Mouse (Mus musculus) embryonic facial prominence, embryonic 10.5 days (tissue): ENCODE measurements around the gene Cd9. TPM values are rescaled to one million over a fixed set of nuclear protein-coding genes. Genes with fewer than 3 reads are reported as not detected.
"Not testable (repeated sequence)": the region's sequence is repeated elsewhere in the genome, so short reads cannot be mapped to it uniquely, and the experiment has no call there.

Experiments used
- DNase-seq: peaks from one replicate; pipeline ENCODE4 v3.0.0-alpha.2; 2017; ENCODE audit warnings: low spot score
- H3K27ac ChIP-seq: fragments of 300-500 bp; sonication (generic); replicated peaks from 2 replicates; pipeline ENCODE4 v1.5.1; 2016; ENCODE audit warnings: mild to moderate bottlenecking
- H3K27me3 ChIP-seq: fragments of 300-500 bp; sonication (generic); replicated peaks from 2 replicates; pipeline ENCODE4 v1.6.1; 2016; ENCODE audit warnings: low read depth, mild to moderate bottlenecking; ENCODE audit not compliant: poor library complexity, severe bottlenecking
- H3K36me3 ChIP-seq: fragments of 300-500 bp; sonication (generic); replicated peaks from 2 replicates; pipeline ENCODE4 v1.6.1; 2016; ENCODE audit warnings: mild to moderate bottlenecking, moderate library complexity
- H3K4me1 ChIP-seq: fragments of 300-500 bp; sonication (generic); 2 replicates; pipeline ENCODE4 v1.6.1; 2016
- H3K4me3 ChIP-seq: fragments of 300-500 bp; sonication (generic); 2 replicates; pipeline ENCODE4 v1.5.1; 2016; ENCODE audit warnings: mild to moderate bottlenecking, moderate library complexity
- H3K9me3 ChIP-seq: fragments of 300-500 bp; sonication (generic); 2 replicates; pipeline ENCODE4 v1.6.1; 2016; ENCODE audit warnings: mild to moderate bottlenecking
- WGBS: fragments of 180-500 bp; shearing (Covaris S2); methylation state at CpG from one replicate; pipeline ENCODE4 v1.1.7; 2016; 5-methylcytosine and 5-hydroxymethylcytosine counted together
- polyA plus RNA-seq: library from polyadenylated mRNA; unstranded; fragments of >200 nt; fragmentation: Nextera tagmentation; extraction: Ambion mirVana; gene quantifications from 2 replicates; pipeline ENCODE4 v1.2.1, GENCODE M21; 2016

The Cd9 gene
- polyA plus RNA-seq, 1 experiment from 2014 or later = 36.2 TPM

DNA sequence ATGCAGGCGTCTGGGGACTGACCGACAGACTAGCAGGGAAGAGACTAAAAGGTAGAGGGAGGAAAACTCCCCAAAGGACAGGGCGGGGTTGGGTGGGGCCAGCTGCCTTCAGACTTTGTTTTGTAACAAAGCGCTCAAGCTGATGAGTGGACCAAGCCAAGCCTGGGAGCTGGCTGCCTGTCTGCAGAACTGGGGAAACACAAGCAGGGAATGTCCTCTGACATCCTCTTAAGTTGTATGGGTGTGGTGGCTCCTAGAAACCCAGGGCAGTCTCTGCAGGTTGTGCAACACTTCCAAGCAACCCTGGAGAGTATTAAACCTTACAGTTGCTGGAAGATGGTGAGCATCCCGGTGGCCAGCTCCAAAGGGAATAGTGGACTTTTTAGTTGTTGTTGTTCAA, 1.4 kb downstream of the Cd9 start:
- H3K27me3 ChIP-seq = peaks cover 61% of the 10 kb centered on the region

DNA sequence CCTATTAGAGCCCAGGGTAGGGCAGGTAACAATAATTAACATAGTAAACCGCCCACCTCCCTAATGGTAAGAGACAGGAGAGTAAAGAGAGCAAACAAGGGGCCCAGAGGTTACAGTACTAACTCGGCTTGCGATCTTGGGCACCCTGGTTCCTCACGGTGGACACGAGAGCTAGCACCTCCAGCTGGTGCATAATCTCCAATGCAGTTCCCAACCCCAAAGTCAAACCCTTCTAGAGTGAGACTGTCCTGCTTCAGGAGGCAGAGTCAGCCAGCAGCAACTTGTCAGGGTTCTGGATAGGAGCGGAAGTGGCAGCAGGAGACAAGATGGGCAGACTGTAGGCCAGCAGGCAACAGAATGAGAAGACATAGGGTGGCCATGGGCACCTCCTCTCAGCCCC, 1.9 kb downstream of the Cd9 start:
- H3K27me3 ChIP-seq = peaks cover 61% of the 10 kb centered on the region
- 0 out of 2 replicates have a peak overlapping the region, but pooled peaks have one; percentile 78 for H3K4me3 ChIP-seq
- peaks cover 28% of the 10 kb centered on the region for H3K4me1 ChIP-seq
- no peak for DNase-seq
- H3K9me3 ChIP-seq = no peaks in the 10 kb centered on the region
- no peak overlapping the region for H3K27ac ChIP-seq
- H3K36me3 ChIP-seq = no peaks in the 10 kb centered on the region
- WGBS = 88% methylated on average over 6 of the region's 6 CpGs

More for the DNA sequence above, 1.4 kb downstream of the Cd9 start:
- no peak overlapping the region for H3K27ac ChIP-seq
- H3K36me3 ChIP-seq = no peaks in the 10 kb centered on the region
- peak overlapping the region; percentile 78 for H3K4me3 ChIP-seq
- H3K9me3 ChIP-seq = no peaks in the 10 kb centered on the region
- peaks cover 31% of the 10 kb centered on the region for H3K4me1 ChIP-seq
- no peak for DNase-seq
- WGBS = 45% methylated on average over 5 of the region's 5 CpGs

DNA sequence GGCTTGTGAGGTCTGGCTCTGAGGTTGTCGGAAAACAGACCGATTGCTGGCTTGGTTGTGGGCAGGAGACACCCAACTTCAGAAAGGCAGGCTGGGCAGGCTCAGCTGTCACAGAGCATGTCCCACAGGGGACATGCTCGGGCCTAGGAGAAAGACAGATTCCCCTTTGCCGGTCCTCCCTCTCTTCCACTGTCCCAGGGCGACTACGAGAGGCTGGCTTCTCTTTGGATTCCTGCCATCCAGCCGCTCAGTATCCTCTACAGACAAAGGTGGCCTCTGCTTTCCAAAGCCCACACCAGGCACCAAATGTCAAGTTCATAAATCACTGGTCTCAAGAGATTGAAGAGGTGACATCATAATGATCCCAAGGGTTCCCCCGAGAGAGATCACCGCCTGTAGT, 2.6 kb downstream of the Cd9 start:
- Histone ChIP-seq H3K27ac (no peak overlapping the region), H3K27me3 (peaks cover 64% of the 10 kb centered on the region), H3K4me3 (no peak overlapping the region), H3K36me3 (no peaks in the 10 kb centered on the region), H3K4me1 (peaks cover 28% of the 10 kb centered on the region), H3K9me3 (no peaks in the 10 kb centered on the region)
- no peak for DNase-seq
- WGBS = 83% methylated on average over 9 of the region's 9 CpGs

DNA sequence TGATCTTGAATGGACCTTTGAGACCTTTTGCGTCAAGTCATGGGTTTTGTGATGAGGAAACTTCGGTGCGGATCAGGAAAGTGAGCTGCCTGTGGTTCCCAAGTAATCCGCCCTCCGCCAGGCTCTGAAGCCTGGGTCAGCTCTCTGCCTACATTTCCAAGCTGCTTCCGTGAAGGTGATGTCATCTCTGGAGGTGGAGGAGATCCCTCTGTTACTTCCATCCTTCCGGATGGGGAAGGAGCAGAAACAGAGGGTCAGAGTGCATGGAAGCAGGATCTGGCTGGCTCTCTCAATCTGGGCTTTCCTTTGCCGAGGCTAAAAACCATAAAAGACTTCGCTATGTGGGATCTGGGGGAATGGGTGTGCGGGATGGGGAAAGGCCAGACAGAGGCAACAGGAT, 3.2 kb downstream of the Cd9 start:
- peaks cover 31% of the 10 kb centered on the region for H3K4me1 ChIP-seq
- DNase-seq = no peak
- H3K4me3 ChIP-seq = no peak overlapping the region
- H3K27ac ChIP-seq = no peak overlapping the region
- WGBS = 86% methylated on average over 10 of the region's 10 CpGs
- no peaks in the 10 kb centered on the region for H3K36me3 ChIP-seq
- no peaks in the 10 kb centered on the region for H3K9me3 ChIP-seq
- H3K27me3 ChIP-seq = peaks cover 64% of the 10 kb centered on the region

DNA sequence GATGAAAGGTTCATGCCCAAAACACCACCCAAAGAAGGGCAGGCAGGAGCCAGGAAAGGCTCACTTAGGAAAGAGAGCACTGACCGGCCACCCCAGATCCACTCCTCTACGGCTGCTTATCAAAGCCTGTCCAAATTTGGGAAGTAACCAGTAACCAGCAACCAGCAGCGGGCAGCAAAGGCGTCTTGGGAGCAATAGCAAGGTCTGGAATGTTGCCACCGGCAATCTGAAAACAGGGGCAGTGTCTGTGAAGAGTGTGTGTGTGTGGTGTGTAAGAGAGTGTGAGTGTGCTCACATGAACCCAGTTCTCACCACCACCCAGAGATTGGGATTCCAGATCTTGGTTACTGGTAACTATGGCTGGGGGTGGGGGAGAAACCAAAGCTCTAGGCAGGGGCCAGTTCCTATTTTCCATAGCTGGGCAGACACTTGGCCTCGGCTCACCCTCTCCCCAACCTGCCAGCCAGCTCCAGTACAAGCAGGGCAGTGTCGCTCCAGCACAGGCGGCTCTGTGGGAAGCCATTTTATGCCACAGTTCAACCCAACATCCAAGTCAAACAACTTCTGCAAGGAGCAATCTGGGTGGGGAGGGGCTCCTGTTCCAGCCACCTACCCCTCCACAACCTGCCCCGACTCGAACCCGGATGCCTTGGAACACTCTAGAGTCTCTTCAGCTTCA, 4.6 kb downstream of the Cd9 start:
- Histone ChIP-seq H3K4me3 (no peak overlapping the region), H3K27ac (no peak overlapping the region), H3K27me3 (peaks cover 50% of the 10 kb centered on the region), H3K4me1 (peaks cover 40% of the 10 kb centered on the region), H3K36me3 (no peaks in the 10 kb centered on the region), H3K9me3 (no peaks in the 10 kb centered on the region)
- 81% methylated on average over 11 of the region's 11 CpGs for WGBS
- no peak for DNase-seq

DNA sequence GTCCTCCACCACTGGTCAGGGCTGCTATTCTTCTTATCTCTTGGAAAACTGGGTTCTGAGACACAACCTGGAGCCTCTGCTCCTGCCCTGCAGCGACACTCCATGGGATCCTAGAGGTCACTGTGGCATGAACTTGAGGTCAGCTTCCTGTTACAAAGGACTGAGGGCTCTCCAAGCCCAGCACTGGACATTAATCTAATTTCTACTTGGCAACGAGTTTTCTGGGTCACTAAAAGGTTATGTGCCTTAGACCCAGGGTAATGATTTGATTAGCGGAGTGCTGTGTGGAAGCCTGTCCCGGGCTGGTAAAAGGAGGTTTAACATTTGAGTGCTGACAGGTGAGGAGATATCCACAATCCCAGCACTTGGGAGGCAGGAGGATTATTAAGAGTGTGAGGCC, 9.0 kb downstream of the Cd9 start:
- no peak for DNase-seq
- Histone ChIP-seq H3K27me3 (peaks cover 21% of the 10 kb centered on the region), H3K4me1 (peaks cover 47% of the 10 kb centered on the region), H3K27ac (no peak overlapping the region), H3K9me3 (no peaks in the 10 kb centered on the region), H3K36me3 (no peaks in the 10 kb centered on the region), H3K4me3 (no peak overlapping the region)
- 31% methylated on average over 4 of the region's 4 CpGs for WGBS

DNA sequence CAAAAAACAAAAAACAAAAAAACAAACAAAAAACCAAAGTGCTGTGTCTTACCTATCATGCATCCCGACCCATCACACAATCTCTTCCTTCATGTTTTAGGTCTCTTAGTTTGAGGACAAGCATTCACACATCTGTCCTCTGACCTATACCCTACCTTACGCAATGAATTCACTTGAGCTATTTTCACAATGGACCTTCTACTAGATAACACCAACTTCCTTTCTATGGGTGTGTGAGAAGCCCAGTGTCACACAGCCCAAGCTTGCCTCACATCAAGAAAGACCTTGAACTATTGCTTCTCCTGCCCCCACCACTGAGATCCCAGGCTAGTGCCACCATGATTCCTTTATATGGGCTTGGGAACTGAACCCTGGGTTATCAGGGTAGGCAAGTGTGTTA, 9.9 kb downstream of the Cd9 start:
- Histone ChIP-seq H3K27ac (no peak overlapping the region), H3K9me3 (no peaks in the 10 kb centered on the region), H3K4me1 (peaks cover 46% of the 10 kb centered on the region), H3K27me3 (peaks cover 12% of the 10 kb centered on the region; the same call in 1 of the 2 replicates), H3K36me3 (no peaks in the 10 kb centered on the region), H3K4me3 (no peak overlapping the region)
- WGBS = 95% methylated on average over 2 of the region's 2 CpGs
- no peak for DNase-seq

DNA sequence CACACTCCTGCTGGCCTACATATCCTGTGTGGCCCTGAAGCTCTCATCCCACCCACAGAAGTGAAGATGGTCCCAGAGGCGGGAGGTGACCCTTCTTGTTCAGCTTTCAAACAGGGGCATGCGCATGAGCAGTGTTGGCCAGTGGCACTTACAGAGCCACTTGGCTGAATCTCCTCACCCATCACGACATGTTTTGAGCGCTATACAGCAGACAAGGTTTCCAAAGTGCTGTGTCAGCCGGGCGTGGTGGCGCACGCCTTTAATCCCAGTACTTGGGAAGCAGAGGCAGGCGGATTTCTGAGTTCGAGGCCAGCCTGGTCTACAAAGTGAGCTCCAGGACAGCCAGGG, 10.3 kb downstream of the Cd9 start:
- H3K4me1 ChIP-seq = peaks cover 44% of the 10 kb centered on the region
- not testable (repeated sequence) for DNase-seq, H3K9me3 ChIP-seq, H3K4me3 ChIP-seq, H3K27ac ChIP-seq, H3K36me3 ChIP-seq
- 90% methylated on average over 10 of the region's 10 CpGs for WGBS
- peaks cover 11% of the 10 kb centered on the region; the same call in 1 of the 2 replicates for H3K27me3 ChIP-seq

DNA sequence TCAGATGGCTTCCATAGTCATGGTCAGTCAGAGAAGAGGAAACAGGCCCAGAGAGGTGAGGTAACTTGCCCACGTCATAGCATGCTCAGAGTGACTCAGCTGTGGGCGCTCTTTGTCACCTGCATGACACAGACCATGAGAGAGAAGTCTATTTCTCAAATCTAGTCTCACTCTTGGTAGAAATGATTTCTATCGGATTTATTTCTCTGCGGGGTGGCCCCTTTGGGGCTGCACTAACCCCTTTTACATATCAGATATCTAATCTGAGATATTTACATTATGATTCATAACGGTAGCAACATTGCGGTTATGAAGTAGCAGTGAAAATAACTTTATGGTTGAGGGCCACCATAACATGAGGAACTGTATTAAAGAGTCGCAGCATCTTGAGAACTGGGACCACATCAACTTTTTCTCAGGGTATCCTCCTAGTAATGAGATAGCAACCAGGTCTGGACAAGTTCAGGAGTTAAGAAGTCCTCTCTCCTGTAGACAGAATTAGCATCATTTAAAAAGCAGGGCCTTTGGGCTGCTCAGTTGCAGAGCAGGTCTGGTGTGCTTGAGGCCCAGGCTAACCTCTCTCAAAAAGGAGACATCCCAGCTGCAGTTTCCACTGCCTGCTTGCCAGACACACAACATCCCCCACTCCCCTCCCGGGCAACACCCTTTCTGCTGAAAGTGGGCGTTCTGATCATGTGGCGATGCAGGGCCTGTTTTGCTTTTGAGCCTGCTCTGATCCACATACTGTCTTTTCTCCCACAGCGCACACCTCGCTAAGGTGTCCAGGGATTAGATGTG, 10.9 kb downstream of the Cd9 start:
- WGBS = 87% methylated on average over 12 of the region's 12 CpGs
- peaks cover 44% of the 10 kb centered on the region for H3K4me1 ChIP-seq

DNA sequence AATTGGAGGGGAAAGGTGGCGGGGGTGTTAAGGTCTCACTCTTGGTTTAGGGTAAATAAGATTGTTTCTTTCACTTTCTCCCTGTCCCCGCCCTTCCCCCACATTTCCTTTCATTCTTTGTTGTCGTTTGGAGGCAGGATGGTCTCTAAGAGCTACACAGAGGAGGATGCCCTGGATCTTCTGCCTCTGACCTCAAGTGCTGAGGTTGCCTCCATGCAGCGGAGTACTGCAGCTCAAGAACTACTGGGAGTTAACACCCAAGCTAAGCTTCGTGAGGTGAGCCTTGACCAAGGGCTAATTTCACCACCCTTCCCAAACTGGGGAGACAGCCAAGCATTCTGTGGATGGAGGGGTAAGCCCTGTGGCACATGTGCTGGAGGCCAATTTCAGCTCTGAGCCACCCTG, 12.2 kb downstream of the Cd9 start:
- Histone ChIP-seq H3K9me3 (no peaks in the 10 kb centered on the region), H3K4me3 (no peak overlapping the region), H3K27ac (no peak overlapping the region), H3K27me3 (peaks cover 11% of the 10 kb centered on the region; the same call in 1 of the 2 replicates), H3K4me1 (peaks cover 52% of the 10 kb centered on the region), H3K36me3 (no peaks in the 10 kb centered on the region)
- WGBS = 45% methylated on average over 5 of the region's 5 CpGs
- DNase-seq = no peak

More for the DNA sequence above, 10.9 kb downstream of the Cd9 start:
- H3K27ac ChIP-seq = no peak overlapping the region
- no peak for DNase-seq
- H3K9me3 ChIP-seq = no peaks in the 10 kb centered on the region
- no peak overlapping the region for H3K4me3 ChIP-seq
- H3K27me3 ChIP-seq = peaks cover 11% of the 10 kb centered on the region; the same call in 1 of the 2 replicates
- H3K36me3 ChIP-seq = no peaks in the 10 kb centered on the region

DNA sequence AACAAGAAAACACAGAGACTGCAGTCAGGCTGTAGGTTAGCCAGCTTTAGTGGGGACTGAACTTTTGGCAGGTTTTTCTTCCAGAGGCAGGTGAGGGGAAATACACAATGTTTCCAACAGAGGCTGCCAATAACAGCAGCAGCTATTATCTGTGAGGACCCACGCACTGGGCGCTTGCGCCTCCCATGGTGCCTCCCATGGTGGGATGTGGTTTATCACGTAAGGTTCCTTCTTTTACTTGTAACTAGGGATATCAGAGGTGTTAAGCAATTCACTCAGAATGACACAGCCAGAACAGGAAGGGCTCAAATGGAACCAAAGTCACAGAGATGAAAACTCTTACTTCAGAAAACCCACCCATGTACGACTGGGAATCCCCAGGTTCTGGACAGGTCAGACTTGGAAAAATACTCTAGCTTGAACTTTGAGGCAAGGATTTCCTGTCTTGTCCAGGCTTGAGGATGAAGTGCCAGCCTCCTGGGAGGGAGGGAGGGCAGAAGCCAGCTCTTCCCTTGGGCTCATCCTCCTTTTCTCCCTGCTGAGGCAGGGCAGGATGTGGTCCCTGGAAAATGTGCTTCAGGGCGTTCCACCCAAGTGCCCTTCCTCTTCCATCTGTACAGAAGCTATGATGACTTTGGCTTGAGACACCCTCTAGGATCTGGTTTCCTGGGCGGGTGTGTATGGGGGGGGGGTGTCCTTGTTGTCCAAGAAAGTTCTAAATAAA, 12.8 kb downstream of the Cd9 start:
- WGBS = 33% methylated on average over 7 of the region's 7 CpGs
- no peak for DNase-seq
- Histone ChIP-seq H3K27me3 (0 out of 2 replicates have a peak, but pooled peaks cover 6% of the 10 kb centered on the region), H3K4me1 (peaks cover 55% of the 10 kb centered on the region), H3K36me3 (no peaks in the 10 kb centered on the region), H3K4me3 (no peak overlapping the region), H3K27ac (0 out of 2 replicates have a peak overlapping the region, but pooled peaks have one; percentile 72), H3K9me3 (no peaks in the 10 kb centered on the region)
